Mouse (Mus musculus) olfactory bulb, adult 2 months (tissue): ENCODE results near the gene Tjp3.
A peak's percentile ranks its signal among the peaks of the same experiment; 100 is the strongest.

ENCODE experiments used
- CTCF ChIP-seq: fragments of 200-500 bp; IDR thresholded peaks from 2 replicates; pipeline ENCODE4 v1.5.1; 2012; ENCODE audit warnings: low read depth, mild to moderate bottlenecking, low read length, moderate library complexity; ENCODE audit not compliant: insufficient read depth
- POLR2A ChIP-seq: fragments of 200-500 bp; IDR thresholded peaks from 2 replicates; pipeline ENCODE4 v1.6.1; 2012; ENCODE audit warnings: mild to moderate bottlenecking, low read depth, low read length, moderate library complexity; ENCODE audit not compliant: insufficient read depth

GRCm38 (mm10) chr10:81252424-81253419 lies 38.7 kb downstream of the Tjp3 start, which contains the start of gene Matk:
- TF ChIP-seq POLR2A (peak; percentile 69), CTCF (no peak)
